Mouse (Mus musculus) embryonic facial prominence, embryonic 11.5 days (tissue): Measurements from ENCODE around the gene Ttc9. TPM values are rescaled to one million over a fixed set of nuclear protein-coding genes. Genes with fewer than 3 reads are reported as not detected.
A peak's percentile ranks its signal among the peaks of the same experiment; 100 is the strongest.

Experiments used
- ATAC-seq: fragments of 200-750 bp; cut with Nextera tagmentation; replicated peaks from 2 replicates; pipeline ENCODE4 v1.8.0; 2017; ENCODE audit warnings: low read depth; ENCODE audit not compliant: insufficient number of reproducible peaks, low FRiP score, low TSS enrichment
- DNase-seq: peaks from one replicate; pipeline ENCODE4 v3.0.0-alpha.2; 2015; ENCODE audit warnings: low spot score
- H3K27ac ChIP-seq: fragments of 300-500 bp; sonication (generic); replicated peaks from 2 replicates; pipeline ENCODE4 v1.5.1; 2014; ENCODE audit warnings: mild to moderate bottlenecking, low read depth, low read length, control low read depth
- H3K27me3 ChIP-seq: fragments of 300-500 bp; sonication (generic); 2 replicates; pipeline ENCODE4 v1.6.1; 2014; ENCODE audit warnings: mild to moderate bottlenecking, low read length, moderate library complexity, mixed read lengths; ENCODE audit not compliant: control insufficient read depth, insufficient read depth
- H3K36me3 ChIP-seq: fragments of 300-500 bp; sonication (generic); replicated peaks from 2 replicates; pipeline ENCODE4 v1.6.1; 2014; ENCODE audit warnings: low read depth, mild to moderate bottlenecking, low read length, moderate library complexity, mixed read lengths; ENCODE audit not compliant: control insufficient read depth, insufficient read depth
- H3K4me1 ChIP-seq: fragments of 300-500 bp; sonication (generic); 2 replicates; pipeline ENCODE4 v1.6.1; 2014; ENCODE audit warnings: low read length, mixed read lengths; ENCODE audit not compliant: control insufficient read depth, insufficient read depth
- H3K4me2 ChIP-seq: fragments of 300-500 bp; sonication (generic); 2 replicates; pipeline ENCODE4 v1.6.1; 2014; ENCODE audit warnings: low read depth, mild to moderate bottlenecking, control low read depth, low read length, moderate library complexity
- H3K4me3 ChIP-seq: fragments of 300-500 bp; sonication (generic); 2 replicates; pipeline ENCODE4 v1.5.1; 2014; ENCODE audit warnings: low read depth, low read length, control low read depth
- H3K9ac ChIP-seq: fragments of 300-500 bp; sonication (generic); replicated peaks from 2 replicates; pipeline ENCODE4 v1.6.1; 2014; ENCODE audit warnings: mild to moderate bottlenecking, control low read depth, low read length
- H3K9me3 ChIP-seq: fragments of 300-500 bp; sonication (generic); replicated peaks from 2 replicates; pipeline ENCODE4 v1.6.1; 2016; ENCODE audit warnings: mild to moderate bottlenecking, low read length, inconsistent platforms, mixed read lengths; ENCODE audit not compliant: control insufficient read depth
- WGBS: fragments of 180-500 bp; shearing (Covaris S2); extraction: QIAGEN DNeasy Blood & Tissue Kit; methylation state at CpG from one replicate; pipeline ENCODE4 v1.1.7; 2014; 5-methylcytosine and 5-hydroxymethylcytosine counted together
- polyA plus RNA-seq: library from polyadenylated mRNA; unstranded; fragments of >200 nt; fragmentation: Nextera tagmentation; extraction: Ambion mirVana; gene quantifications from 2 replicates; pipeline ENCODE4 v1.2.1, GENCODE M21; 2014

Gene Ttc9
- 0.86 and 0.89 TPM in 2 replicates for polyA plus RNA-seq

GRCm38 (mm10) chr12:81630915-81631660 is at the start of gene Ttc9:
Gene Ttc9, plus strand, starts transcription at chr12:81631249.
- DNase-seq (peak; percentile 51), ATAC-seq (peak; percentile 64)
- Histone ChIP-seq H3K9ac (peak within 1 kb of the TSS; percentile 58), H3K27ac (no peak within 1 kb of the TSS), H3K27me3 (peaks cover 23% of the 10 kb centered on the region), H3K4me3 (peak within 1 kb of the TSS; percentile 53), H3K4me1 (no peaks in the 10 kb centered on the region), H3K4me2 (peak within 1 kb of the TSS; percentile 95), H3K36me3 (no peaks in the 10 kb centered on the region), H3K9me3 (no peaks in the 10 kb centered on the region)
- 0% methylated on average over 78 of the region's 82 CpGs for WGBS

GRCm38 (mm10) chr12:81594902-81595671 is 36.0 kb upstream of the Ttc9 start, which contains the start of gene Med6:
Gene Med6, minus strand, starts transcription at chr12:81595008.
- H3K36me3 ChIP-seq, result no peaks in the 10 kb centered on the region
- no peaks in the 10 kb centered on the region for H3K4me1 ChIP-seq
- peak within 1 kb of the TSS; percentile 73 for H3K9ac ChIP-seq
- H3K27me3 ChIP-seq, result no peaks in the 10 kb centered on the region
- peak within 1 kb of the TSS; percentile 70 for H3K4me3 ChIP-seq
- WGBS, result 4% methylated on average over 36 of the region's 36 CpGs
- H3K9me3 ChIP-seq, result no peaks in the 10 kb centered on the region
- DNase-seq, result peak; percentile 98
- peak; percentile 97 for ATAC-seq
- H3K4me2 ChIP-seq, result peak within 1 kb of the TSS; percentile 44
- H3K27ac ChIP-seq, result no peak within 1 kb of the TSS

DNA sequence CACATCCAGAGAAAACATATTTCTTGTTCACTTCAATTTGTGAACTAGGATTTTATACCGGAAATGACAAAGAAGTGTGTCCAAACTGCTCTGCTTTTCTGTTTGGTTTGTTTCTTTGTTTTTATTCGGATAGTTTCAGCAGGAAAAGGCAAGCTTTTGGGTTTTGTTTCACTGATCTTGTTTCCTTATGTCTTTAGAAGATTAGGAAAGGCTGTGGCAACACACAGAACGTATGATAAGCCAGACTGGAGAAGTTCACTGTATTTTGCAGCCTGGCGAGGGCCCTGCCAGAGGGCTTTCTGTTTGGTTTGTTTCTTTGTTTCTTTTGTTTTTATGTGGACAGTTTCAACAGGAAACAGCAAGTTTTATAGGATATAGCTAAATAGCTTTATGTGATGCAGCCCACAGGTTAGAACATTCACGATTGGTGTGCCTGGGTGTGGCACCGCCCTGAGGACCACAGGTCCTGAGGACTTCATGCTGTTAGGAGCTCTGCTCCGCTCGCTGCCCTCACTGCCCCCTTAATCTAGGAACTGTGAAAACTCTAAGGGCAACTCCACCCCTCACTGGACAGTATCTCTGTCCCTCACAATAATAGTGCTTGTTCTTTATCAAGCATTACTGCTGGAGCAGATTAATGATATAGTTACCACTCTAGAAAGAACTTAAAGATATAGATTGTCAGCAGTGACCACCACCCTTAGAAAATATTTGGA is 34.3 kb upstream of the Ttc9 start:
- Histone ChIP-seq H3K4me3 (no peak overlapping the region), H3K36me3 (no peaks in the 10 kb centered on the region), H3K4me1 (no peaks in the 10 kb centered on the region), H3K9me3 (no peaks in the 10 kb centered on the region), H3K27me3 (no peaks in the 10 kb centered on the region), H3K4me2 (no peak overlapping the region), H3K9ac (no peak overlapping the region), H3K27ac (no peak overlapping the region)
- no peak for ATAC-seq
- no peak for DNase-seq
- 73% methylated on average over 8 of the region's 8 CpGs for WGBS

GRCm38 (mm10) chr12:81604995-81605784 is 25.9 kb upstream of the Ttc9 start:
- ATAC-seq (no peak), DNase-seq (no peak)
- no peaks in the 10 kb centered on the region for H3K4me1 ChIP-seq
- H3K36me3 ChIP-seq, result no peaks in the 10 kb centered on the region
- 58% methylated on average over 5 of the region's 5 CpGs for WGBS
- no peak overlapping the region for H3K9ac ChIP-seq
- no peaks in the 10 kb centered on the region for H3K9me3 ChIP-seq
- no peak overlapping the region for H3K27ac ChIP-seq
- H3K4me2 ChIP-seq, result no peak overlapping the region
- no peak overlapping the region for H3K4me3 ChIP-seq
- no peaks in the 10 kb centered on the region for H3K27me3 ChIP-seq

GRCm38 (mm10) chr12:81609445-81609844 is 21.6 kb upstream of the Ttc9 start:
- H3K27ac ChIP-seq, result no peak overlapping the region
- H3K4me2 ChIP-seq, result no peak overlapping the region
- H3K4me3 ChIP-seq, result no peak overlapping the region
- DNase-seq (no peak), ATAC-seq (no peak)
- H3K4me1 ChIP-seq, result no peaks in the 10 kb centered on the region
- H3K9ac ChIP-seq, result no peak overlapping the region
- no peaks in the 10 kb centered on the region for H3K9me3 ChIP-seq
- no peaks in the 10 kb centered on the region for H3K27me3 ChIP-seq
- no peaks in the 10 kb centered on the region for H3K36me3 ChIP-seq

- no peak for DNase-seq
- Histone ChIP-seq H3K27ac (no peak overlapping the region), H3K9ac (no peak overlapping the region), H3K4me3 (no peak overlapping the region), H3K4me1 (no peaks in the 10 kb centered on the region), H3K4me2 (no peak overlapping the region), H3K27me3 (no peaks in the 10 kb centered on the region), H3K36me3 (no peaks in the 10 kb centered on the region), H3K9me3 (no peaks in the 10 kb centered on the region)
- 83% methylated on average over 6 of the region's 6 CpGs for WGBS
- ATAC-seq, result no peak
Measured at GRCm38 (mm10) chr12:81615807-81616206, 15.2 kb upstream of the Ttc9 start.

DNA sequence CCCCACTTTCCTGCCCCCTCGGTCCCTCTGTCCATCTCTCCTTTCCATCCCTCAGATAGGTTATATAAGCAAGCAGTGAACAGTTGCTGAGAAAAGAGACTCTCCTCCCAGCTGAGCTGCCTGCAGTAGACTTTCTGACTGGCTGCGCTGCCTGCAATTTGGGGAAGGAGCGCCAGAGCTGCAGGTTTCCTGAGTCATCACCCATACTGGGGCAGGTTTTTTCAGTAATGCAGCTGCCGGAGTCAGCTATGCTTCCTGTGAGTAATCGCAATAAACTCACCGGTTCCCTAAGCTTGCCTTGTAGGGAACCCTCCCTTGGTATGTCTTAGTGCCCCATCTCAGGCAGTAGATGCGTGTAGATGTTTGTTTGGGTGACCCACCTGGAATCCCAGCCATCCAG is 14.1 kb upstream of the Ttc9 start:
- Histone ChIP-seq H3K4me3 (no peak overlapping the region), H3K27me3 (no peaks in the 10 kb centered on the region), H3K36me3 (no peaks in the 10 kb centered on the region), H3K4me2 (no peak overlapping the region), H3K9ac (no peak overlapping the region), H3K9me3 (no peaks in the 10 kb centered on the region), H3K4me1 (no peaks in the 10 kb centered on the region), H3K27ac (no peak overlapping the region)
- ATAC-seq (no peak), DNase-seq (no peak)
- WGBS, result 76% methylated on average over 7 of the region's 7 CpGs
